Mouse (Mus musculus) heart, adult 2 months (tissue): ENCODE measurements at regions not wholly inside any gene's neighbourhood (a gene's known extent, or its start where the extent isn't known, plus 50 kb on each side); places are given as distances from the start of the nearest gene placed in this dataset.

Experiments used
- DNase-seq, 2 experiments: peaks; one replicate each; pipeline ENCODE4 v3.0.0; 2021
- H3K27ac ChIP-seq: fragments of 200-600 bp; 2 replicates; pipeline ENCODE4 v1.8.1; 2022
- H3K27me3 ChIP-seq: fragments of 200-500 bp; 2 replicates; pipeline ENCODE4 v1.6.1; 2012; ENCODE audit warnings: mild to moderate bottlenecking, low read length, inconsistent platforms, mixed read lengths; ENCODE audit not compliant: control insufficient read depth, insufficient read depth
- H3K36me3 ChIP-seq: fragments of 200-500 bp; 2 replicates; pipeline ENCODE4 v1.6.1; 2012; ENCODE audit warnings: low read length, inconsistent platforms; ENCODE audit not compliant: control insufficient read depth, insufficient read depth
- H3K4me1 ChIP-seq: fragments of 200-500 bp; 2 replicates; pipeline ENCODE4 v1.6.1; 2011; ENCODE audit warnings: low read length; ENCODE audit not compliant: control insufficient read depth, insufficient read depth
- H3K4me3 ChIP-seq: fragments of 200-600 bp; 2 replicates; pipeline ENCODE4 v1.8.1; 2022
- H3K79me2 ChIP-seq: fragments of 200-500 bp; replicated peaks from 2 replicates; pipeline ENCODE4 v1.6.1; 2012; ENCODE audit warnings: mild to moderate bottlenecking, inconsistent platforms, low read length, moderate library complexity, mixed read lengths; ENCODE audit not compliant: control insufficient read depth, insufficient read depth
- H3K9ac ChIP-seq: fragments of 200-500 bp; 2 replicates; pipeline ENCODE4 v1.6.1; 2012; ENCODE audit warnings: low read depth, mild to moderate bottlenecking, control low read depth, inconsistent platforms, low read length, mixed read lengths
- CTCF ChIP-seq: fragments of 200-600 bp; IDR thresholded peaks from 2 replicates; pipeline ENCODE4 v1.8.1; 2022; ENCODE audit warnings: antibody characterized with exemption, mild to moderate bottlenecking, moderate library complexity
- EP300 ChIP-seq: fragments of 200-500 bp; IDR thresholded peaks from 2 replicates; pipeline ENCODE4 v1.6.1; 2011; ENCODE audit warnings: low read depth, low read length, control low read depth; ENCODE audit not compliant: insufficient read depth
- POLR2A ChIP-seq: fragments of 200-500 bp; IDR thresholded peaks from 2 replicates; pipeline ENCODE4 v1.6.1; 2011; ENCODE audit warnings: mild to moderate bottlenecking, low read depth, low read length, control low read depth; ENCODE audit not compliant: insufficient read depth
- WGBS: fragments of 180-500 bp; shearing (Covaris S2); methylation state at CpG from one replicate; pipeline ENCODE4 v1.1.7; 2018; 5-methylcytosine and 5-hydroxymethylcytosine counted together
- intact Hi-C: fragments of 180-260 bp; cut with DNase I; formaldehyde crosslinking; loops from one replicate; pipeline ENCODE4 v1.15.1; 2025

DNA sequence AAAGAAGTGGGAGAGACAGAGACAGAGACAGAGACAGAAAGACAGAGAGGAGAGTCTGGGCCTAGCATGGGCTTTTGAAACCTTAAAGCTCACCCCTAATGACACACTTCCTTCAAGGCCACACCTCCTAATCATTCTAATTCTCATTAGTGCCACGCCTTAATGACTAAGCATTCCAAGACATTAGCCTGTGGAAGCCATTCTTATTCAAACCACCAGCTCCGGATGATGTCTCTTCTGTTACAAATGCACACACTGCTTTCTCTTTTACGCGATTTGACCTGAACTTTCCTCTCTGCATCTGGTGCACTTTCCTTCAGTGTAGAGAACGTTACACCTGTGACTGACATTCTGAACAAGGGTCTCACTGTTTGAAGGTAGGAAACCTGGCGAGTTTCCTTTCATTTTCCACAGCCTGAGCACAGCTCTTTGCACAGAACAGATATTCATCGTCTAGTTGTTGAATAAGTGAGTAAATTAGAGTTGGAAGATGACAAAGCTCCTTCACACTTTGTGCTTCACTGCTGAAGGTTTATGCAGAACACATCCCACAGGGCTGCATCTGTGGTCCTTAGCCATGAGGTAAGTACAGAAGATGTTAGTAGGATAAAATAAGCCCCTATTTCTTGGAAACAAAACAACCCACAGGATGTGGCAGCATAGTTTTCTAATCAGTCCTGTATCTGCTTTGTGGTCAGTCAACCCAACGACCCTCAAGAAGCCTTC lies 116.8 kb downstream of the Faxc start:
- Histone ChIP-seq H3K4me3 (no peak overlapping the region), H3K4me1 (no peaks in the 10 kb centered on the region), H3K27me3 (no peaks in the 10 kb centered on the region), H3K9ac (no peak overlapping the region), H3K36me3 (no peaks in the 10 kb centered on the region), H3K27ac (no peak overlapping the region), H3K79me2 (no peaks in the 10 kb centered on the region)
- no peak for TF ChIP-seq EP300
- no peak for TF ChIP-seq CTCF
- TF ChIP-seq POLR2A: no peak
- 65% methylated on average over 8 of the region's 8 CpGs for WGBS
- intact Hi-C loops: no loop called here
- DNase-seq: no peak

DNA sequence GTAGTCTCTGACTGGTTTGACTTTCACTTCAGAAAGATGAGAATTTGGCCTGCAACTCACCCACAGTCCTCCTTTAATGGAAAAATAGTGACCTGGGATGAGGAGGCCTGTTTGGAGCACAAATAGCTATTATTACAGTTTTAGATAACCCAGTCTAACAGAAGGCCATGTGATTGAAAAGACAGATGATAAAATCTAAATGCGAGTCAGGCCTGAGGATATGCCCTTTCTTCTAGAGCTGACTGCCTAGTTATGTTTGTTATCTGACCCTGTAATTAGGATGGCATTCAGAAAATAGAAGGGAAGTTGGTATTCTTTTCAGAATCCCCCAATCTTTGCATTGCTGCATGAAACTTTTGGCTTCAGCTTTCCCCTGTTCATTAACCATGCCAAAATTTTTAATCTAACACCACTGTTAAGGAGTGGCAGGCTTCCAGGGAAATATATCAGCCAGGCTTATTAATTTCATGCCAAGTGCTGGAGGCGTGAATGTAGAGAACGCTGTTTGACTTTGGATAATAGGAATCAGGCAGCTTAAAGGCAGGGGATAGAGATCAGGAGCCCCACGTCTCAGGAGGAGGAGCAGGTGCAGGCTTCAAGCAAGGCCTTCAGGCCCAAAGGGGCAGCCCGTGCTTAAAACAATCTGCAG lies 135.8 kb downstream of the Faxc start:
- 35% methylated on average over 5 of the region's 5 CpGs for WGBS
- TF ChIP-seq CTCF (no peak), POLR2A (no peak), EP300 (no peak)
- intact Hi-C loops: no loop called here
- H3K27me3 ChIP-seq: no peaks in the 10 kb centered on the region
- DNase-seq: no peak
- no peaks in the 10 kb centered on the region for H3K36me3 ChIP-seq
- H3K79me2 ChIP-seq: no peaks in the 10 kb centered on the region
- H3K4me3 ChIP-seq: no peak overlapping the region
- H3K4me1 ChIP-seq: no peaks in the 10 kb centered on the region
- H3K27ac ChIP-seq: no peak overlapping the region
- no peak overlapping the region for H3K9ac ChIP-seq

DNA sequence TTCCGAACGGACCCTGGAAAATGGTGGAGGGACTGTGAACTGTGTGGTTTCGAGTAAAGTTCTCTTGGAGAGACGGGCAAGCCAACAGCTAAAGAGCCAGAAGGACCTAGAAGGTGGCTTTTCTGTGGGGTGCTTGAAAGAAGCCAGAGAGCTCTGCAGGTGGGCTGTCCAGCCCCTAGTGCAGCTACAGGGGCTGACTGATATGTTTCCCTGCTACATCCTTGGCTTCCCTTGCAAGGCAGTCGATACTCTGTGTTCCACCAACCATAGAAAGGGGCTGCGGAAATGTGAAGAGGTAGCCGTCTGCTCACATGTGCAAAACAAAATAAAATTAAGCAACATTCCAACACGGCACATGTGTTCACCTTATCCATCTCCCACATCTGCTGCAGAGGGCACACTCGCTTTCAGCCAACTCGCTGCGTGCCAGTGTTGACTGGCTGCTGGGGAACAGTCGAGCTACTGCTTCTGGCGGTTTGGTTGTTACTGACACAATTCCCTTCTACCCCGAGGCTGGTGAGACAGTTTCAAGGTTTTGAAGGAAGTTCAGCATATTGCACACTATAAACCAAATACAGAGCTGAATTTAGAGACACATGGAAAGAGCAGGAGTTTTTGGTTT lies 136.7 kb downstream of the Faxc start:
- Histone ChIP-seq H3K4me3 (no peak overlapping the region), H3K27me3 (no peaks in the 10 kb centered on the region), H3K79me2 (no peaks in the 10 kb centered on the region), H3K9ac (no peak overlapping the region), H3K36me3 (no peaks in the 10 kb centered on the region), H3K27ac (no peak overlapping the region), H3K4me1 (no peaks in the 10 kb centered on the region)
- WGBS: 82% methylated on average over 14 of the region's 14 CpGs
- intact Hi-C loops: no loop called here
- no peak for DNase-seq
- no peak for TF ChIP-seq EP300
- TF ChIP-seq CTCF: no peak

DNA sequence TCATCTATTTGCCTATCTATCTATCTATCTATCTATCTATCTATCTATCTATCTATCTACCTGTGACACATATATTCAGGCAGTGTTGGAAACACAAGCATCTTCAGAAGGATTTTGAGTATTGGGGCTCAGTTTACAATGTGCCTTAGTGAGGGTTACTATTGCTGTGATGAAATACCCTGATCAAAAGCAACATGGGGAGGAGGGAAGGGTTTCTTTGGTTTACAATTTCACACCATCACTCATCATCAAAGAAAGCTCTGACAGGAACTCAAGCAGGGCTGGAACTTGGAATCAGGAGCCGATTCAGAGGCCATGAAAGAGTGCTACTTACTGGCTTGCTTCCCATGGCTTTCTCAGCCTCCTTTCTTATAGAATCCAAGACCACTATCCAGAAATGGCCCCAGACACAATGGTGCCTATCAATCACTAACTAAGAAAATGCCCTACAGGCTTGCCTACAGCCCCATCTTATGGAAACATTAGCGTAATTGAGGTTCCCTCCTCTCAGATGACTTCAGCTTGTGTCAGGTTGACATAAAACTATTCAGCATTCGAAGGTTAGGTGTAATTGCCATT lies 157.2 kb downstream of the Faxc start:
- 73% methylated on average over 3 of the region's 3 CpGs for whole genome bisulfite sequencing
- intact Hi-C loops: no loop called here
- no peaks in the 10 kb centered on the region for H3K36me3 ChIP-seq
- no peak for TF ChIP-seq EP300
- TF ChIP-seq CTCF: no peak
- no peak for TF ChIP-seq POLR2A
- no peaks in the 10 kb centered on the region for H3K4me1 ChIP-seq
- no peak overlapping the region for H3K9ac ChIP-seq
- no peak overlapping the region for H3K27ac ChIP-seq
- H3K79me2 ChIP-seq: no peaks in the 10 kb centered on the region
- no peak for DNase-seq
- H3K27me3 ChIP-seq: no peaks in the 10 kb centered on the region
- H3K4me3 ChIP-seq: no peak overlapping the region

DNA sequence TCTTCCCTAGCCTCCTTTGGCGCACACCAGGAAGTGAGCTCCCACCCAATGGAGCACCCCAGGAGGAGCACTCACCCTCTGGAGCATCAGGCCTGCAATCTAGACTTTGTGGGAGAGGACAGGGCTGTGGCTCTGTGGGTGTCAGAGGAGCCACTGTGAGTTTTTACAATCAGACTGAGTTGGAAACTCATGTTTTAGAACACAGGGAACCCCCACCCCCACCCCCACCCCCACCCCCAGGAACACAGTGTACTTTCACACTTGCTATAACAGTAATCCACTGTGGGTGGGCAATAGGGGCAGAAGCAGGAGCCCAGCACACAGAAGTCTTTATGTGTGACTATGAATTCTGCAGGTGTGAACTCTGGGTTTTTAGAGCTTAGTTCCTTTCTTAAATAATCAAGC lies 158.5 kb downstream of the Faxc start:
- no peak overlapping the region for H3K4me3 ChIP-seq
- intact Hi-C loops: no loop called here
- H3K36me3 ChIP-seq: no peaks in the 10 kb centered on the region
- H3K9ac ChIP-seq: no peak overlapping the region
- H3K4me1 ChIP-seq: no peaks in the 10 kb centered on the region
- DNase-seq: no peak
- 87% methylated on average over 1 of the region's 1 CpGs for WGBS
- H3K27ac ChIP-seq: no peak overlapping the region
- TF ChIP-seq EP300 (no peak), POLR2A (no peak), CTCF (no peak)
- no peaks in the 10 kb centered on the region for H3K79me2 ChIP-seq
- no peaks in the 10 kb centered on the region for H3K27me3 ChIP-seq

DNA sequence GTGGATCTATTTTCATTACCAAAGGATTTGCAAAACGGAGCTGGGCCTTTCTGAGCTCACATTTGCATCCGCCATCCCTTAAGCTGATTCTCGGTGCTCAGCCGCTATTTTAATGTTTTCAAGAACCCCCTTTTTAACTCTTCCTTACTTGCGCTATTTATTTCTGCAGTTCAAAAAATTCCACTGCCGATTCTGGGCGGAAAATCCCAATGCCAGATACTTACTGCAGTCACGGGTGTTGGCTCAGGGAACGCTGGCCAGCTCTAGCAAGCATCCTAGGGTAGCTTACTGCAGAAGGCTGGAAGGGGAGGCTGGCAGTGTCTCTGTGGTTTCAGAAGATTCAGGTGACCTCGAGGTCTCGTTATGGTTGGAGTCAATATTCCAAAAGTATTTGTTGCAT lies 159.4 kb downstream of the Faxc start:
- Histone ChIP-seq H3K27me3 (no peaks in the 10 kb centered on the region), H3K9ac (no peak overlapping the region), H3K79me2 (no peaks in the 10 kb centered on the region), H3K4me1 (no peaks in the 10 kb centered on the region), H3K27ac (no peak overlapping the region), H3K4me3 (no peak overlapping the region), H3K36me3 (no peaks in the 10 kb centered on the region)
- no peak for TF ChIP-seq POLR2A
- TF ChIP-seq CTCF: no peak
- TF ChIP-seq EP300: no peak
- no peak for DNase-seq
- 74% methylated on average over 11 of the region's 11 CpGs for WGBS
- intact Hi-C loops: no loop called here
